Mouse (Mus musculus) limb, embryonic 14.5 days (tissue): Measurements from ENCODE around the gene Napa. TPM values are rescaled to one million over a fixed set of nuclear protein-coding genes. Genes with fewer than 3 reads are reported as not detected.

Experiments
- ATAC-seq: fragments of 200-750 bp; cut with Nextera tagmentation; 2 replicates; pipeline ENCODE4 v1.8.0; 2017; ENCODE audit warnings: low read depth, moderate number of reproducible peaks, moderate TSS enrichment; ENCODE audit not compliant: low FRiP score
- DNase-seq: peaks from one replicate; pipeline ENCODE4 v3.0.0-alpha.2; 2015; ENCODE audit warnings: low spot score
- H3K27ac ChIP-seq: fragments of 300-500 bp; sonication (generic); replicated peaks from 2 replicates; pipeline ENCODE4 v1.5.1; 2014; ENCODE audit warnings: low read depth, mild to moderate bottlenecking, low read length, moderate library complexity, mixed read lengths
- H3K27me3 ChIP-seq: fragments of 300-500 bp; sonication (generic); 2 replicates; pipeline ENCODE4 v1.6.1; 2014; ENCODE audit warnings: low read length, mixed read lengths; ENCODE audit not compliant: control insufficient read depth, insufficient read depth
- H3K36me3 ChIP-seq: fragments of 300-500 bp; sonication (generic); 2 replicates; pipeline ENCODE4 v1.6.1; 2014; ENCODE audit warnings: mild to moderate bottlenecking, low read length, moderate library complexity, mixed read lengths; ENCODE audit not compliant: control insufficient read depth, insufficient read depth
- H3K4me1 ChIP-seq: fragments of 300-500 bp; sonication (generic); 2 replicates; pipeline ENCODE4 v1.6.1; 2014; ENCODE audit warnings: antibody characterized with exemption, low read length, mixed read lengths; ENCODE audit not compliant: control insufficient read depth, insufficient read depth
- H3K4me2 ChIP-seq: fragments of 300-500 bp; sonication (generic); replicated peaks from 2 replicates; pipeline ENCODE4 v1.6.1; 2014; ENCODE audit warnings: low read depth, mild to moderate bottlenecking, low read length, moderate library complexity; ENCODE audit not compliant: severe bottlenecking
- H3K4me3 ChIP-seq: fragments of 300-500 bp; sonication (generic); replicated peaks from 2 replicates; pipeline ENCODE4 v1.5.1; 2014; ENCODE audit warnings: low read length
- H3K9ac ChIP-seq: fragments of 300-500 bp; sonication (generic); 2 replicates; pipeline ENCODE4 v1.6.1; 2014; ENCODE audit warnings: mild to moderate bottlenecking, low read depth, low read length, moderate library complexity; ENCODE audit not compliant: severe bottlenecking
- H3K9me3 ChIP-seq: fragments of 300-500 bp; sonication (generic); 2 replicates; pipeline ENCODE4 v1.6.1; 2016; ENCODE audit warnings: low read length; ENCODE audit not compliant: control insufficient read depth
- POLR2A ChIP-seq: fragments of 200-500 bp; IDR thresholded peaks from 2 replicates; pipeline ENCODE4 v1.8.0; 2012; ENCODE audit warnings: inconsistent platforms, mild to moderate bottlenecking, moderate library complexity, borderline replicate concordance; ENCODE audit not compliant: insufficient read depth, insufficient read length; ENCODE audit errors: extremely low read depth
- WGBS: fragments of 180-500 bp; shearing (Covaris S2); extraction: QIAGEN DNeasy Blood & Tissue Kit; methylation state at CpG from one replicate; pipeline ENCODE4 v1.1.7; 2014; 5-methylcytosine and 5-hydroxymethylcytosine counted together
- polyA plus RNA-seq, 2 experiments: library from polyadenylated mRNA; depleted of rRNA in 1 of 2; stranded (reverse) in 1 of 2; unstranded in 1 of 2; fragments of >200 nt; fragmentation: Nextera tagmentation in 1 of 2; extraction: Ambion mirVana in 1 of 2; gene quantifications; 2 replicates each; pipeline versions ENCODE4 v1.2.1 to v1.2.3; 2012 to 2014

Napa gene
- polyA plus RNA-seq, 2 experiments, result 206 to 212 TPM

DNA sequence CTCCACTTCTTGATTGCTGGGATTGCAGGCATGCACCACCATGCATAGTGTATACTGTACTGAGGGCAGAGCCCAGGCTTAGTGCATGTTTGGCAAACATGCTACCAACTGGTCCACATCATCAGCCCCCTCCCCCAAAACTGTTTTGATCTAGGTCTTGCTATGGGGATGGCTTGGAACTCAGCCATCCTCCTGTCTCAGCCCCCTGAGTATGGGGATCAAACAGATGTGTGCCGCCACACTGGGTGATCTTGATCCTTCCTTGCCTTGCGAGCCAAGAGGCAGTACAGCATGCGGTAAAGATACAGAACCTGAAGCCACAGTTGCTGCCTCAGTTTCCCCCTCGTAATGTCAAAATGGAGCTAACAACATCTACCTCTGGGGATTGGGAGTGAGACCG is 30.6 kb downstream of the Napa start:
- Histone ChIP-seq H3K27me3 (no peaks in the 10 kb centered on the region; the same call in 1 of the 2 replicates), H3K4me3 (no peak overlapping the region), H3K36me3 (peaks cover 5% of the 10 kb centered on the region)

GRCm38 (mm10) chr7:16129421-16129845 is 31.2 kb downstream of the Napa start, which contains the start of gene Slc8a2:
Gene Slc8a2 (plus strand): TSS chr7:16129826.
- H3K4me3 ChIP-seq, result peak within 1 kb of the TSS; percentile 55
- DNase-seq (peak; percentile 73), ATAC-seq (peak; percentile 83)
- peak within 1 kb of the TSS; percentile 73 for H3K4me2 ChIP-seq
- H3K27me3 ChIP-seq, result no peaks in the 10 kb centered on the region; the same call in 1 of the 2 replicates
- TF ChIP-seq POLR2A, result no peak
- H3K4me1 ChIP-seq, result peaks cover 12% of the 10 kb centered on the region
- H3K27ac ChIP-seq, result 0 out of 2 replicates have a peak within 1 kb of the TSS, but pooled peaks have one; percentile 35
- peak within 1 kb of the TSS; percentile 66 for H3K9ac ChIP-seq
- no peaks in the 10 kb centered on the region for H3K9me3 ChIP-seq
- under 1% methylated on average over 12 of the region's 12 CpGs for WGBS
- H3K36me3 ChIP-seq, result peaks cover 9% of the 10 kb centered on the region

More for the DNA sequence above, 30.6 kb downstream of the Napa start:
- WGBS, result 65% methylated on average over 5 of the region's 5 CpGs
- Histone ChIP-seq H3K9me3 (no peaks in the 10 kb centered on the region), H3K4me1 (peaks cover 12% of the 10 kb centered on the region), H3K4me2 (no peak overlapping the region), H3K27ac (no peak overlapping the region), H3K9ac (no peak overlapping the region)
- no peak for DNase-seq
- no peak for TF ChIP-seq POLR2A
- no peak for ATAC-seq

DNA sequence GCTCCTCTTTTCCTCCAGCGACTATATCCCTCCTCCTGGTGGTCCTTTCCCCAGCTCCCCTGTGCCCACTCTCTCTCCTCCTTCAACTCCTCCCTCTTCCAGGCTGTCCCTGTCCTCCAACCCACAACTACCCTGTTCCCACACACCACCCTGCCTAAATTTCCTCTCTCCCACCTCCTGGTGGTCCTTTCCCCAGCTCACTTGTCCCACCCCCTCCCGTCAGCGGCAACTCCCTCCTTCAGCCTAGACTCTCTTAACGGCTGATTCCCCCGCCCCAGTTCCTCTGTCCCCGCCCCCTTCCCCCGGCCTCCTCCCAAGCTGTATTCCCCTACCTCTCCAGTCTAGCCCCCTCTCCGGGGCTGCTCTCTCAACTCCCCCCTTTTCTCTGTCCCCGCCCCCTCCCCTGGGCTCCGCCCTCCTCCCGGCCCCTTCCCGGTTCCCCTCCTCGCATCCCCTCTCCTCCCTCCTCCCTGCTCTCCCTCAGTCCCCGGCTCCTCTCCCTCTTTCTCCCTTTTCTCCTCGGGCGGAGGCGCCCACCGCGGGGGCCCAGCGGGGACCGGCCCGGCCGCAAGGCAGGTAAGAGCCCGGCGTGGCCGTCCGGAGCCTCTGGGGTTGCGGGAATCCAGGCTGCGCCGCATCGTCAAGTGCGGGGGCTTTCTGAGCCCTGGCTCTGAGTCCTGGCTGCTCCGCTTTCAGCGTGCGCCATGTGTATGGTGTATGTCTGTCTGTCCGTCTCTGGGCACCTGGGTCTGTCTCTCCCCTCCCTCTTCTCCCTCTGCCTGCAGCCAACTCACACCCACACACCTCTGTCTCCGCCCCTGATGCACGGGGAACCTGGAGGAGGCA is 31.8 kb downstream of the Napa start:
- no peak for TF ChIP-seq POLR2A
- ATAC-seq, result peak; percentile 88
- peak; percentile 80 for DNase-seq
- H3K9me3 ChIP-seq, result no peaks in the 10 kb centered on the region
- WGBS, result 1% methylated on average over 36 of the region's 38 CpGs
- peak overlapping the region; percentile 66 for H3K9ac ChIP-seq
- peaks cover 12% of the 10 kb centered on the region for H3K4me1 ChIP-seq
- peak overlapping the region; percentile 55 for H3K4me3 ChIP-seq
- 0 out of 2 replicates have a peak overlapping the region, but pooled peaks have one; percentile 35 for H3K27ac ChIP-seq
- H3K36me3 ChIP-seq, result peaks cover 10% of the 10 kb centered on the region; the same call in 1 of the 2 replicates
- H3K4me2 ChIP-seq, result peak overlapping the region; percentile 73
- H3K27me3 ChIP-seq, result no peaks in the 10 kb centered on the region; the same call in 1 of the 2 replicates

DNA sequence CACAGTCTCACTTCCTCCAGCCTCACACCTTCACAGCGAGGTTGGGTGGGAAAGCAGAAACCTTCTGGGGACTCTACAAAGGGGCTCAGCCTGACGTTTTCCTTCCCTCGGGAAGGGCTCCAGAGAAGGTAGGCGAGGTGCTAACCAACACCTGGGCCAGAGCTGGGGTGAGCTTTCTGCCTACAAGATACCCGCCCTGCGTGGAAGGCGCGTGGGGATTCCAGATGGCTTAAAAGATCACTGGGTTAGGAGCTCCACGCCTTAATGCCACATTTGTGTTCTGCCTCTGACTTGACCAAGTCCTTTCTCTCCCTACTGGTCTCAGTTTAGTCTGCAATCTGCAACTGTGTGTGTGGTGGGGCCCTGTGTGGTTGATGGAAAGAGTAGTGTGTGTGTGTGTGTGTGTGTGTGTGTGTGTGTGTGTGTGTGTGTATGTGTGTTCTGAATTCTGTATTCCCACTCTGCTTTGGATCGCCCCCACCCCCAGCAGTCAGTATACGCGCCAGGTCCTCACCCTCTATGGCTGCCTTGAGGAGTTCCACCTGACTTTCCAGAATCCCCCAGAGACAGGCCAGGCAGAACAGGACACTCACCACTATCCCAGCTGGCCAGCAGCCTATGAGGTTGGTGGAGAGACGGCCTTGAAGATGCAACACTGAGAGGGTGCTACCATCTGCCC is 32.8 kb downstream of the Napa start:
- H3K9me3 ChIP-seq, result no peaks in the 10 kb centered on the region
- peak overlapping the region; percentile 66; the same call in 1 of the 2 replicates for H3K9ac ChIP-seq
- WGBS, result 38% methylated on average over 13 of the region's 13 CpGs
- peaks cover 12% of the 10 kb centered on the region for H3K4me1 ChIP-seq
- ATAC-seq, result no peak
- no peak overlapping the region for H3K27ac ChIP-seq
- H3K4me2 ChIP-seq, result peak overlapping the region; percentile 73
- TF ChIP-seq POLR2A, result no peak
- peaks cover 6% of the 10 kb centered on the region; the same call in 1 of the 2 replicates for H3K36me3 ChIP-seq
- peak overlapping the region; percentile 55 for H3K4me3 ChIP-seq
- no peaks in the 10 kb centered on the region; the same call in 1 of the 2 replicates for H3K27me3 ChIP-seq
- no peak for DNase-seq

- no peak overlapping the region for H3K27ac ChIP-seq
- no peak for ATAC-seq
- no peaks in the 10 kb centered on the region for H3K9me3 ChIP-seq
- 0 out of 2 replicates have a peak, but pooled peaks cover 5% of the 10 kb centered on the region for H3K36me3 ChIP-seq
- no peaks in the 10 kb centered on the region; the same call in 1 of the 2 replicates for H3K27me3 ChIP-seq
- H3K9ac ChIP-seq, result no peak overlapping the region
- peaks cover 12% of the 10 kb centered on the region for H3K4me1 ChIP-seq
- no peak overlapping the region for H3K4me3 ChIP-seq
- DNase-seq, result no peak
- WGBS, result 7% methylated on average over 6 of the region's 7 CpGs
- no peak for TF ChIP-seq POLR2A
- H3K4me2 ChIP-seq, result no peak overlapping the region
Measured at GRCm38 (mm10) chr7:16132161-16132581, 33.9 kb downstream of the Napa start.
